Mouse (Mus musculus): Measurements from ENCODE around the gene Nfatc2ip.
"Not testable (repeated sequence)": the region's sequence is repeated elsewhere in the genome, so short reads cannot be mapped to it uniquely, and the experiment has no call there.

The Nfatc2ip gene

DNA sequence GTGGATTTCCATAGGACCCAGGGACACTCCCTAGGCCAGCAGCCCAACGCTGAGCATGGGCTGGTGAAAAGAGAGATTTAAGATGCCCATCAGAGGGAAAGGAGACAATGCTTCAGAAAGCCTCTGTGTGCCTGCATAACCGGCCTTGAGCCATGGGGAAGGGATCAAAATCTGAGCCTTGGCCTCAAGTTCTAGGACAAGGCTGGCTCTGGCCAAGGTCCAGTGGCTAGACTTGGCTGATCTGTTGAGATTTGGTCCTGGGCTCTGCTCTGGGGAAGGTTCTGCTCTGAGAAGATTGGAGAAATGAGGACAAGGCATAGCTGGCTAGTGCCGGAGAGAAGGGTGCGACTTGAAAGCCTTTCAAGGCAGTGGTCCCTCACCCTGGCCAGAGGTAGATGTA, 14.5 kb upstream of the Nfatc2ip start:
- no peak for DNase-seq (ENCODE audit: low read depth, low spot score)

DNA sequence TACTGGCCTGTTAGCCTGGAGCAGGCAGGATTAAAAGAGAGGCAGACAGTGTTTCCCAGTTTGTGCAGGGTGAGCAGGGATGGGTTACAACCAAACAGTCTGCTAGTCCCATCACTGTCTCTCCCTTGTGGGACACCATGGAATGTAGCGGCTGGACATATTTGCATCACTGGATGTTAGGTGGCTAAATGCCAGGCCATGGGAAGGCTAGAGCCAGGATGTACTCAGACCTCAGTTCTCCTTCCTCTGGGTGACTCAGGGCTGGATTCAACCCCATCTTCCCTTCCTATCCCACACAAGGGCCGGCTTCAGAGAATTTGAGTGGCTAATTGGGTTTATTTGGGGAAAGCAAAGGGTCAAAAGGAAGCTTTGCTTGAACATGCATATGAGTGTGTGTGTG, 12.1 kb upstream of the Nfatc2ip start:
- no peak for DNase-seq (ENCODE audit: low read depth, low spot score)

DNA sequence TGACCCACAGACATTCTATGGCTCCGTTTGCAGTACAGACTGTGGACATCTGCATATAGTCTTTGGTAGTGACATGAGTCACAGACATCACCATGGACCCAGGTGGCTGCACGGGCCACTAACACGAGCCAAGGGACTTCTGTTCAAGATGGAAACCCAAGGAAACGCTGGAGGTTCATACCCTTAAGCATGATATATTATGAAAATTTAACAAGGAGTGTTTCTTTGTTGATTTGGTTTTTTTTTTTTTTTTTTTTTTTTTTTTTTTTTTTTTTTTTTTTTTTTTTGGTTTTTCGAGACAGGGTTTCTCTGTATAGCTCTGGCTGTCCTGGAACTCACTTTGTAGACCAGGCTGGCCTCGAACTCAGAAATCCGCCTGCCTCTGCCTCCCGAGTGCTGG, 6.0 kb upstream of the Nfatc2ip start:
- not testable (repeated sequence) for DNase-seq (ENCODE audit: low read depth, low spot score)

DNA sequence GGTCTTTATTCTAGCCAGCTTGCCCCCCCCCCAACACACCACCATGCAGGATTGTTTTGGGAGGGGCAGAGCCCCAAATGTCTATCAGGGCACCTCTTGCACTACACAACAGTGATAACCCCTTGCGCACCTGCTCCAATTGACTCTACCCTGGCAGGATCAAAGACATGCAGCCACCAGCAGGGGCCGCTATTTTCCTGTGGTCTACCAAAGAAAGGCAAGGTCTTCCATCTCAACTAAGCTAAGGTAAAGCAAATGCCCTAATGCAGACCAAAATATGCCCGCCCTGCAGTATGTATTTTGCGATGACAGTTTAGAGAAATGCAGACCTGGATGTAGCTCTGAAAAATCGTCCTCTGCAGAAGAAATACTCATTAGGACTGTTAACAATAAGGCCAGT, 3.0 kb upstream of the Nfatc2ip start:
- peak; percentile 88 for DNase-seq (ENCODE audit: low read depth, low spot score)

DNA sequence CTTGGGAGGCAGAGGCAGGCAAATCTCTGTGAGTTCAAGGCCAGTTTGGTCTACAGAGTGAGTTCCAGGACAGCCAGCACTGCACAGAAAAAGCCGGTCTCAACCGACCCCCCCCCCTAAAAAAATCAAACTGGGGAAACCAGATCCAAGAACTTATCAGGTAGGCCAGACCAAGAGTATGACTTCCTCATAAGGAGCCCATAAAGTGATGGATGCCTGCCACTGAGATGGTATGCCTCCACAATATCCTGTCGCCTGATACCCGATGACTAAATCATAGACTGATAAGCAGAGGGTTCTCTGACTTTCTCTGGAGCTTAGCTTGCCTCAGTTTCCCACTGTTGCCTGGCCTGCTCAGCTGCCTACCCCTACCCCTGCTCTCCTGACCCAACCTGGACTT, 1.3 kb upstream of the Nfatc2ip start:
- DNase-seq (ENCODE audit: low read depth, low spot score), result no peak

DNA sequence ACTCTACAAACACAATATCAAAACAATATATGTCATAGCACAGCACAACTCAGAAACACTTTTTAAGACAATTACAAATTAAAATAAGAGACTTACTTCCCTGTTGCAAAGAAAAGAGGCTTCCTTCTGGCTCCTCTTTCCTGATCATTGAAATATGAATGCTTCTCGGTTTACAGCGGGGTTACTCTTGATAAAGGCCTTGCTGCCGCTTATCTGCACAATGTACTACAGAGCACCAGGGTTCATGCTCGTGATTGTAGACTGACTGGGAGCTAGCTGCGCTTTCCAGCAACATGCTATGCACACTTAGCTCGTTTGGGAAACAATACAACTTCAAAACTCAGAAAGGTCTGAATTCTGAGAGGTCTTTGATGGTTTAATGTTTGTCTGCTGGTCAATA, 684 bp upstream of the Nfatc2ip start:
- DNase-seq (ENCODE audit: low read depth, low spot score), result no peak

DNA sequence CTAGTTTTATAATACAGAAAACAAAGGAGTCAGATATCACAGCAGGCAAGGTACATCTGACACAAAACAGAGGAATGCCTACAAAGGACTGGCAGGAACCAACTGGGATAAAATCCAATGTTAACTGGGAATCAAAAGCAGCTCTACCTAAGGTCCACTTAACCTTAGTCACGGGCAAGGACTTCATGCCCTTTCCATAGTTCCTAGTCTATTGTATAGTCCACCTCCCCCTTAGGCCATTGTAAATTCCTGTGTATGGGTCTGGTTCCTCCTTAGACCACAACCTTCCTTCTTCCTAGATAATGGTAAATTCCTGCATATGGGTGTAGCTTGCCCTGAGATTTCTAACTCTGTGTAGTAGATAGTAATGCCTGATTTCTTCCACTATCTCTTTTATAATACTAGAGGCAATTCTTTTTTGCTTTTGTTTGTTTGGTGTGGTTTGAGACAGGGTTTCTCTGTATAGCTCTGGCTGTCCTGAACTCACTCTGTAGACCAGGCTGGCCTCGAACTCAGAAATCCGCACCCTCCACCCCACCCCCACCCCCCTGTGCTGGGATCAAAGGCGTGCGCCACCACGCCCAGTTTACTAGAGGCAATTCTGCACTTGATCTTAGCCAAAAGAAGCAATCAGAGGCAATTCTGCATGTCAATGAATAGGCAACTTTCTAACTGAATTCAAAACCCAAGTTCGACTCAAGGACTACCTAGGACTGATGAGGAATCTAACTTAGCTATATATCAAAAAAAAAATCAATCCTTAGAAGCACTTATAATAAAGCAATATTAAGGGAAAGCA, 4.3 kb downstream of the Nfatc2ip start:
- peak; percentile 79 for DNase-seq (ENCODE audit: low read depth, low spot score)

DNA sequence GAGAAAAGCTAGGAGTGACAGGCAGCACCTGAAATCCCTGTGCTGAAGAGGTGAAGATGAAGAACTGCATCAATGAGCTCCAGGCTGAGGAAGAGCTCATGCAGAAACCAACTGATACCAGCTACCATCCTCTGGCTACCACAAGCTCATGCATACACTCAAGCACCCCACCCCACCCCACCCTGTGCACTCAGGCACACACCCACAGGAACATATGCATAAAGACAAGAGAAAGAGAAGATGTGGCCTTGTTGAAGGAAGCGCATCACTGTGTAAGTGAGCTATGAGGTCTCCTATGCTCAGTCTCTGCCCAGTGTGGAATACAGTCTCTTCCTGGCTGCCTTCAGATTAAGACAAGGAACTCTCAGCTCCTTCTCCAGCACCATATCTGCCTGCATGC, 8.4 kb downstream of the Nfatc2ip start:
- DNase-seq (ENCODE audit: low read depth, low spot score), result peak; percentile 53

DNA sequence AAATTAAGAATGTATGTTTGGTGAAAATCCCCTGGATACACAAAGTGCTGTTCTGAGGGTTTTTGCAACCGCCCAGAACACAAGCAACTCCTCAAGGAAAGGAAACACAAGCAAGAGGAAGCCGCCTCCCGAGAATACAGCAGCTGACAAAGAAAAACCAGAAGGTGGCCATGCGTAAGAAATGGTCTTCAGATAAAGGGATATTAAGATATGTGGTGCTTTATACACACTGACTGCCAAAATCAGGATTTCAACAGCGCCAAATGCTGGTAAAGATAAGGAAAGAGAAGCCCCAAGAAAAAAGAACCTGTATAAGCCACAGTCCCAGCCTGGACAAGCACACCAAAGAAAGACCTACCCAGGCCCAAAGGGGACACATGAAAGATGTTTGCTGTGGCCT, 13.0 kb downstream of the Nfatc2ip start:
- no peak for DNase-seq (ENCODE audit: low read depth, low spot score)

DNA sequence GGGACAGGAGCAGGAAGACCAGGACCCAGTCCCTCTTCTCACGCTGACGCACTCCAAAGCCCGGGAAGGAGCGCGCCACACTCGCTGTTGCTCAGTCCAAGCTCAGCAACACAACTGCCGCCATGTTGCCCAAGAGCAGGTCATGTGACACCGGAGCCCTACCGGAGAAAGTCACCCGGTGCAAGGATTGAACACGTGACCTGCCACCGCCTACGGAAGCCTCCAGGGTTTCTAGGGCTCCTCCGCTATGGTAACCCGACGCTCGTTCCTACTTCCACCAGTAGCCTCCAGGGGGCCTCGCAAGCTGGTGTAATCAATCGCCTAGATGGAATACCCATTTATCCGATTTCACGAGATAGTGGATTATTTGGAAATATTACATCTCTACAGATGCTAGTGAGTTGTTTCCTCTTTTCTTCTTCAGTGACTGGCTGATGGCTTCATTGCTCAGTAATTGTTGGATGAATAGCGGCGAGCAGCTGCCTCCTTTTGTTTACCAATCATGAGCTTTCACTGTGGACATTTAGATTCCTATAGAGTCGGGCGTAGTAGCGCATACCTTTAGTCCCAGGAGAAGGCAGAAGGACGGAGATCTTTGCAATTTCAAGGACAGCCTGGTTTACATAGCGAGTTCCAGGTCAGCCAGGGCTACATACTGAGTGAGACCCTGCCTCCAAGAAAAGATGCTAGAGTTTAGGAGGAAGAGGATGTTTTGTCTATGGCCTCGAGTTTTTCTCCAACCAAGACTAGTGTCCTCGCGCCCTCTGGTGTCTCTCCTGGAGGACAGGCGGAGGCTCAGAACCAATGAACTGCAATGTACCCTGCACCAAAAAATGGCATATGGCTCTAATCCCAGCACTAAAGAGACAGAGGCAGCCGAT, 19.0 kb downstream of the Nfatc2ip start, which contains the start of gene Spns1:
Gene Spns1 (minus strand): TSS at position 173 of the 881 bp plus-strand sequence.
- peak; percentile 97 for DNase-seq (ENCODE audit: low read depth, low spot score)

DNA sequence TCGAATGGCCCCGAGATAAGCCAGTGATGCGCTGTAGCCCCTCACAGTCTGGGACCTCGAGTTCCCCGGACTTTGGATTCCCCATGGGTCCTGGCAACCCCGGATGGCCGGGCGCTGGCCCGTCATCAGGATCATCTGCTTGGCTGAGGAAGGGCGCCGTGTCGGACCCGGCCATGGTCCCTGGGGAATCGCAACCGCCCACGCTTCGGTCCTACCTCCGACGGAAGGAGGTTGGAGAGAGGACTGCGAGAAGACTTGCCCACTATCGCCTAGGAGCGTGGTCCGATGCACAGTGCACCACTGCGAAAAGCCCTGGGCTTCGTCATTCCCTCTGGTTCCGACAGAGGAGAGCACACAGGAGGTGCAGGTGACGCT, 19.6 kb downstream of the Nfatc2ip start:
- no peak for DNase-seq (ENCODE audit: low read depth, low spot score)

DNA sequence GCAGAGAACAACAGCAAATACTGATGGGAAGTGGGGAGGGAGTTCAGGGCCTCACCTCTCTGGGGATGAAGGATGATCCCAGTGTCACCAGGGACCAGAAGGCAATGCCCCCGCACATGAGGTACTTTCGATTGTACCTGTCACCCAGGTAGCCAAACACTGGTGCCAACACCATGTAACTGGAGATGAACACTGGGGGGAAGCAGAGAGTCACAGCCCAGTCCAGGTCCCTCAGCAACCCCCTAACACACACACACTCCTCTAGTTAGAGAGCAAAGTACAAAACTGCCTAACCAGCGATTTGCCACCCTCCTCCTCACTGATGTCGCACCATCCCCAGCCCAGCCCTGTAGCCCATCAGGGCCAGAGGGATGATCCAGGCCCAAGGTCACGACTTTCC, 21.5 kb downstream of the Nfatc2ip start:
- DNase-seq (ENCODE audit: low read depth, low spot score), result peak; percentile 49

DNA sequence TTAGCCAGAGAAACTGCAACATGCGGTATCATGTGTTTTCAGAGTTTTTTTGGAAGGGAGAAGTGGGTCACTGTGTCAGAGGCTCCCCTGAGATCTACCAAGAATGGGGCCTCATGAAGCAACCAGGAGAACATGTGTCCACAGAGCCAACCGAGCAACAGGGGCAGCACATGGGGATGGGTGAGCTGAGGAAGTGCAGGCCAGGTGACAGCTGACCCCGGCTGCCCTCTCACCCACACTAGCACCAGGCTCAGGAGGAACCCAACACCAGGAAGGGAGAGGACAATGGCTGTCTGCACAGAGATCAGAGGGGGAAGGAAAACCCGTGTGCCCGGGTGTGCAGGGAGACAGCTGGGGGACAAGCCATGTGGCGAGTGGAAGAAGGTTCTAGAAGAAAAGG, 22.0 kb downstream of the Nfatc2ip start:
- no peak for DNase-seq (ENCODE audit: low read depth, low spot score)

DNA sequence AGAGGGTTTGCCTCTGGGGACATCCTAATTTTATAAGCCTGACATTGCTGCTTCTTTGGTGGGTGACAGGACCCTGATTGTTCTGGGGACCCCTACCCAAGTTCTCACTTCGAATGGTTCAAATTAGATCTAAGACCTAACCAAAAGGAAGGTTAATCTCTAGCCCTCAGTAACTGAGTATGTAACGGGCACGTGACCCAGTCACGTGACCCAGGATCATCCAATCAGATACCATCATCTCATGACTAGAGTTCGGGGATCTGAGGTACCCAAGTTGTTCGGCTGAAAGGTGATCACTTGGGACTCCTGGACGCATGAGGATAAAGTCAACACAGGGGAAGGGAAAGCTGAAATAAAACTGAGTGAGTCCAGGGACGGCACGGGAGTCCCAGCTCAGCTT, 23.5 kb downstream of the Nfatc2ip start:
- DNase-seq (ENCODE audit: low read depth, low spot score), result no peak

DNA sequence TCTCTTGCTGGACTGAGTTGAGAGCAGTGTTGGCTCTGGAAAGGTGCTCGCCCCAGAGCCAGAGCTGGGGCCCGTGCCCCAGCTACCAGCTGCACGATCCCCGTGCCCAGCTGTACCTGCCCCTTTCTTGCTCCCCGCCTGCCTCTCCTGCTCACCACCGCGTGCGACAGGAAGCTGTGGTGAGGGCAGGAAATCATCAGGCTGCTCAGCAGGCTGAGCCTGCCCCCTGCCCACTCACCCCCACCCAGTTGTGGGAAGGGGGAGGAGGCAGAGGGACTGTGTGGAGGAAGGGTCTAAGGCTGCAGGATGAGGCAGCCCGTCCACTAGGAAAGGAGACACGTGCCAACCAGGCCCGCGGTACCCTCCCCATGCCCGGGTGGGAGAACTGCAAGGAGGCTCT, 27.1 kb downstream of the Nfatc2ip start, which contains the start of gene Lat:
Gene Lat (minus strand): TSS at position 178 of the 400 bp plus-strand sequence.
- DNase-seq (ENCODE audit: low read depth, low spot score), result no peak

DNA sequence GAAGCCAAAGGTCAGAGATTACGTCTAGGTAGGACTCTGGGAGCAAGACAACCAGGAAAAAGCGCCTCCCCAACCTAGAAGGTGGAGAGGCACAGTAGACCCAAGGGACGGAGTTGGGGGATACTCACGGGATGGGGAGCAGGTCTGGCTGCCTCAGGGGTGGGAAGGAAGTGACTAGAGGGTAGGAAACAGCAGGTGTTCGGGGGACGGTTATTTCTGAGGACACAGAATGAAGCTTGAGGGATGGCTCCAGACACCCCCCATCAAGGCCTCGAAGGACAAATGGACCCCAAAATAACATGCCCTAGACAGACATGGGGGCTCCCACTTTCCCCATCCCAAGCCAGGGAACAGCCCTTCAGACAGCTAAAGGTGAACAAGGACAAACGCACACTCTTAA, 28.2 kb downstream of the Nfatc2ip start:
- DNase-seq (ENCODE audit: low read depth, low spot score), result no peak

DNA sequence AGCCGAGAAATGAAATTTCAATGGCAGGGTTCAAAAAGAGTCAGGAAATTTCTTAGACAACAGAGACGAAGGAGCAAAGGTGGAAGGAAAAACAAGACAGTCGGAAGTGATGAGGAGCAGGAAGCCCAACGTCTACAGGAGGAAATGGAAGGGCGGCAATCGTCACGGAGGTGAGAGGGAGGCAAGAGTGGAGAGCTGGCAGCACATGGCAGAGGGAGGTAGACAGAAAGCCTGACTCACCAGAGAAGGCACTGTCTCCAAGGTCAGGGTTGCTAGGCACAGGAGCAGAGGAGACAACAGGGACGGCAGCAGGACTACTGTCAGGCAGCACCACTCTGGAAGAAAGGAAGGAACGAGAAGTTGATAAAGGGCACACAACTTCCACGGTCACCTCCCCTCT, 28.9 kb downstream of the Nfatc2ip start:
- DNase-seq (ENCODE audit: low read depth, low spot score), result no peak

DNA sequence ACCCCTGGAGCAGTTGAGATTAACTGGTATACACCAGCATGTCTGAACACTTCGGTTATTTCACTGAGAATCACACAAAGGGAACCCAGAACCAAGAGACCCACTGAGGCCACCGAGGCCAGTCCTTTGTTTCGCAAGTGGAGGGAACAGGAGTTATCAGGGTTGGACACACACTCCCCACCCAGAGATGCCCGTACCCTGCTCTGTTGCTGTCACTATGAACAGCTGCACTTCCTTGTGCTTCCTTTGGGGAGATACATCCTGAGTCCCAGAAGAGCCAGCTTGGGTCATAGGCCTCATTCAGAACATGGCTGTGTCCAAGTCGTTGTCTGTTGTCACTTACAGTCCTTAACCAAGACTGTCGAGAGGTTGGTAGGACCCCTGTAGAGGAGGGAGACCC, 33.5 kb downstream of the Nfatc2ip start:
- DNase-seq (ENCODE audit: low read depth, low spot score), result no peak

DNA sequence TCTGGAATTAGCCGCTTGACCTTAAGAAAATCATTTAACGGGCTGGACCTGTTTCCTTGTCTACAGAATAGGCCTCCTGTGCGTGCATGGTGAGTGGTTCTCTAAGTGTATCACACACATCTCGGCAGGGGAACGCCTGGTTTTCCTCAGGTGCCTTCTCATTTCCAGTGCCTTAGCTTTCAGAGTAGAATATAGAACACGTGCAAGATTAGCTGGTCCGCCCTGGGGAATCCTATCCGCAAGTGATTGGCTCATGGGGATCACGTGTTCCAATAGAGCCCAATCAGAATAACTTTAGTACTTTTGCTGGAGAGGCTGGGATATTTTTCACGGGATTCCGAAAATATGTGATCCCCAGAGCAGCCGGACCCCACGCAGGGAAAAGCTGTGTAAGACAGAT, 37.5 kb downstream of the Nfatc2ip start:
- peak; percentile 57 for DNase-seq (ENCODE audit: low read depth, low spot score)

DNA sequence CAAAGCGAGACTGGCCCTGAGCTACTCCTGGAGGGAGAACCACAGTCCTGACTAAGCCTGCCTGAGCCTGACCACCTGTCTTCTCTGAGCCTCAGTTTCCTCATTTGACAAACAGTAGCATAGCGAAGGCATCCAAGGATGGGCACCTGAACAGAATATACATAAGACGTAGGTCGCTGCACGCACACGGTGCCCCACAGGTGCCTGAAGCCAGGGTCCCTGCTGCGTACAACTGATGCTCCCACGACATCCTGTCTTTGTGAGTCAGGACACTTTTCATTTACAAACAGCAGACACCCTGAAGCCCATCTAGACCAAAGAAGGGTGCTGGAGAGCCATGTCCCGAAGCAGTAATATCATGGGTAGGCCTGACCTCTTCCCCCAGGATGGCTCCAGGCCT, 38.1 kb downstream of the Nfatc2ip start:
- no peak for DNase-seq (ENCODE audit: low read depth, low spot score)

DNA sequence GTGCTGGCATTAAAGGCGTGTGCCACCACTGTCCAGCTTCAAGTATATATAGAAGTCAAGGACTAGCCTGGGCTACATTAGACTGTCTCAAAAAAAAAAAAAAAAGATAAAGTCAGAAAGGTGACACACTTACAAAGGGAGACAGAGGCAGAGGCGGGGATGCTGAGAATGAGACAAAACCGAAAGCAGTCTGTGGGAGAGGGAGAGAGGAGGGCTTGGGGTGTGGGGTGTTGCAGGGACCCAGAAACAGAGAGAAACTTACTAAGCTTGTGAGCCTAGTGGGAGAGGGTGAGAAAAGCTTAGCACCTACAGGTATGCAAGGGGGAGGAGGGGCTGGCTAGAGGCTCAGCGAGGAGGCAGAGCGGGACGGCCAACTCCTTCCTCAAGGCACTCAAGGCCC, 38.7 kb downstream of the Nfatc2ip start:
- no peak for DNase-seq (ENCODE audit: low read depth, low spot score)

DNA sequence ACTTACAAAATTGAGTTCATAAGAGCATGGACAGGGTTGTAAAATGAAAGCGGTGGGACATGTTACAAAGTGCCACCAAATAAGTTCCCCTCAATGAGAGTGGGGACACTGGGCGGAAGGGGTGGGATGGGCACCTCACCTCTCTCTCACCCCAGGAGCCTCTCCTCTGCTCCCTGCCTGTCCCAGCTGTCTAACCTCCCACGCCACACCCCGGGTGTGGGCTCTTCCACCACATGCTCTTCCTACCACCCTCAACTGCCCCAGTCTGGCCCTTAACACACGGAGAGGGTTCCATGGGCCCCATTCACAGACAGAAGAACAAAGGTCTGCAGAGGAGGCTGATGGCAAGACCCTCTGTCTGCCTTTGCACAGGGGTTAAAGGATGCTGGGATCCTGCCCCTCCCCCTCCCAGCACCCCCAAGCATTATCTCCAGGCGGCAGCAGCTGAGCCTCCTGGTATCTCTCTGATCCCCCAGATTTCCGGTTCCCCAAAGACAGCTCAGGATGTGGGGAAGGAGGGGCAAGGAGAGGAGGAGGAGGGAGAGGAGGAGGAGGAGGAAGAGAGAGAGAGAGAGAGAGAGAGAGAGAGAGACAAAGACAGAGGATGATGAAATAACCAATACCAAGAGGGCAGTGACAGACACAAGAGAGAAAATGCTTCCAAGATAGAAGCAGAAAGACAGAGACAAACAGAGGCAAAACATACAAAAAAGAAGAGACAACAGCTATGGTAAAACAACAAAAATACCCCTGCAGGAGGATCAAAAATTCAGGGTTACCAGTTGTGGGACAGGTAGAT, 39.5 kb downstream of the Nfatc2ip start:
- DNase-seq (ENCODE audit: low read depth, low spot score), result peak; percentile 33

Measured in ES-CJ7 (cell line).